Mouse (Mus musculus) cortical plate, adult 2 months (tissue): ENCODE measurements around the gene Pcnp. TPM values are rescaled to one million over a fixed set of nuclear protein-coding genes. Genes with fewer than 3 reads are reported as not detected.
A peak's percentile ranks its signal among the peaks of the same experiment; 100 is the strongest.

Source experiments
- H3K27ac ChIP-seq: fragments of 200-500 bp; 2 replicates; pipeline ENCODE4 v1.5.1; 2012; ENCODE audit warnings: low read length, control low read depth, inconsistent platforms; ENCODE audit not compliant: insufficient read depth
- H3K4me1 ChIP-seq: fragments of 200-500 bp; 2 replicates; pipeline ENCODE4 v1.6.1; 2011; ENCODE audit warnings: low read length; ENCODE audit not compliant: control insufficient read depth, insufficient read depth
- H3K4me3 ChIP-seq: fragments of 200-500 bp; 2 replicates; pipeline ENCODE4 v1.5.1; 2011; ENCODE audit warnings: mild to moderate bottlenecking, low read length, control low read depth; ENCODE audit not compliant: insufficient read depth
- CTCF ChIP-seq: fragments of 200-500 bp; IDR thresholded peaks from 2 replicates; pipeline ENCODE4 v1.5.1; 2011; ENCODE audit warnings: mild to moderate bottlenecking, control low read depth, low read length; ENCODE audit not compliant: insufficient read depth; ENCODE audit errors: extremely low read depth
- POLR2A ChIP-seq: fragments of 200-500 bp; IDR thresholded peaks from 2 replicates; pipeline ENCODE4 v1.6.1; 2011; ENCODE audit warnings: mild to moderate bottlenecking, low read length, control low read depth; ENCODE audit not compliant: insufficient read depth; ENCODE audit errors: extremely low read depth
- polyA plus RNA-seq: library from polyadenylated mRNA; depleted of rRNA; stranded (reverse); fragments of >200 nt; gene quantifications from 2 replicates; pipeline ENCODE4 v1.2.3, GENCODE M21; 2012

Pcnp gene
- polyA plus RNA-seq, 1 experiment, result 129 TPM

- no peak for TF ChIP-seq POLR2A
- TF ChIP-seq CTCF, result no peak
- 0 out of 2 replicates have a peak overlapping the region, but pooled peaks have one; percentile 15 for H3K27ac ChIP-seq
- no peak overlapping the region for H3K4me3 ChIP-seq
Measured at GRCm38 (mm10) chr16:56006798-56007197, 22.7 kb downstream of the Pcnp start.

GRCm38 (mm10) chr16:55994235-55994634 is 35.3 kb downstream of the Pcnp start:
- Histone ChIP-seq H3K27ac (no peak overlapping the region), H3K4me3 (no peak overlapping the region), H3K4me1 (no peaks in the 10 kb centered on the region)
- no peak for TF ChIP-seq CTCF
- no peak for TF ChIP-seq POLR2A

More at GRCm38 (mm10) chr16:56006798-56007197, 22.7 kb downstream of the Pcnp start:
- H3K4me1 ChIP-seq, result peaks cover 4% of the 10 kb centered on the region

- TF ChIP-seq CTCF (no peak), POLR2A (no peak)
- no peaks in the 10 kb centered on the region for H3K4me1 ChIP-seq
- no peak overlapping the region for H3K27ac ChIP-seq
- no peak overlapping the region for H3K4me3 ChIP-seq
Measured at GRCm38 (mm10) chr16:55990311-55990710, 39.2 kb downstream of the Pcnp start.

GRCm38 (mm10) chr16:55986001-55986400 is 43.5 kb downstream of the Pcnp start:
- Histone ChIP-seq H3K27ac (no peak overlapping the region), H3K4me1 (no peaks in the 10 kb centered on the region), H3K4me3 (no peak overlapping the region)
- TF ChIP-seq CTCF, result no peak
- no peak for TF ChIP-seq POLR2A

- TF ChIP-seq CTCF, result no peak
- TF ChIP-seq POLR2A, result no peak
- Histone ChIP-seq H3K4me3 (peak overlapping the region; percentile 88), H3K4me1 (no peaks in the 10 kb centered on the region; the same call in 1 of the 2 replicates), H3K27ac (peak overlapping the region; percentile 6; the same call in 1 of the 2 replicates)
Measured at GRCm38 (mm10) chr16:55974903-55975285, 54.6 kb downstream of the Pcnp start.

- TF ChIP-seq POLR2A (peak; percentile 64; the same call in 1 of the 2 replicates), CTCF (no peak)
- Histone ChIP-seq H3K27ac (peak overlapping the region; percentile 83), H3K4me3 (peak overlapping the region; percentile 88), H3K4me1 (no peaks in the 10 kb centered on the region; the same call in 1 of the 2 replicates)
Measured at GRCm38 (mm10) chr16:55974256-55974902, 55.2 kb downstream of the Pcnp start.

GRCm38 (mm10) chr16:55973431-55974255 is 55.9 kb downstream of the Pcnp start, which contains the start of gene Zbtb11:
Gene Zbtb11 (plus strand): TSS chr16:55973883.
- Histone ChIP-seq H3K27ac (peak within 1 kb of the TSS; percentile 83), H3K4me1 (no peaks in the 10 kb centered on the region; the same call in 1 of the 2 replicates), H3K4me3 (peak within 1 kb of the TSS; percentile 88)
- TF ChIP-seq POLR2A, result peak; percentile 91
- TF ChIP-seq CTCF, result no peak

GRCm38 (mm10) chr16:55972626-55973201 is 56.8 kb downstream of the Pcnp start:
- H3K4me1 ChIP-seq, result no peaks in the 10 kb centered on the region; the same call in 1 of the 2 replicates
- no peak overlapping the region; the same call in 1 of the 2 replicates for H3K4me3 ChIP-seq
- H3K27ac ChIP-seq, result no peak overlapping the region
- TF ChIP-seq POLR2A, result no peak
- no peak for TF ChIP-seq CTCF

- Histone ChIP-seq H3K4me3 (no peak overlapping the region), H3K27ac (no peak overlapping the region), H3K4me1 (peaks cover 3% of the 10 kb centered on the region; the same call in 1 of the 2 replicates)
- no peak for TF ChIP-seq CTCF
- TF ChIP-seq POLR2A, result no peak
Measured at GRCm38 (mm10) chr16:55971735-55972615, 57.6 kb downstream of the Pcnp start.
